Mouse (Mus musculus): Measurements from ENCODE around the gene Rpl24.
A peak's percentile ranks its signal among the peaks of the same experiment; 100 is the strongest.

GRCm38 (mm10) chr16:55964126-55964949 is 1.7 kb upstream of the Rpl24 start:
- TF ChIP-seq CTCF (IDR thresholded peaks at IDR 0.05; ENCODE audit: control insufficient read depth, insufficient read depth, low read length): peak; percentile 65
- TF ChIP-seq POLR2A (IDR thresholded peaks at IDR 0.05; ENCODE audit: borderline replicate concordance, control insufficient read depth, low read depth, low read length): no peak

Data from bone marrow, adult 2 months (tissue).